Mouse (Mus musculus) C2C12 (cell line): ENCODE results near the gene Pigk.

Experiments used
- CTCF ChIP-seq: IDR thresholded peaks from one replicate; pipeline ENCODE4 v1.5.1; 2011; ENCODE audit not compliant: control insufficient read depth, insufficient read depth, insufficient read length
- MAX ChIP-seq: IDR thresholded peaks from one replicate; pipeline ENCODE4 v1.6.1; 2011; ENCODE audit warnings: mild to moderate bottlenecking, control low read depth
- MYOG ChIP-seq: IDR thresholded peaks from one replicate; pipeline ENCODE4 v1.6.1; 2011; ENCODE audit not compliant: control insufficient read depth, insufficient read length; ENCODE audit errors: extremely low read depth
- USF1 ChIP-seq: IDR thresholded peaks from one replicate; pipeline ENCODE4 v1.6.1; 2011; ENCODE audit warnings: low read depth, mild to moderate bottlenecking, control low read depth, moderate library complexity

- no peak for TF ChIP-seq CTCF
- no peak for TF ChIP-seq USF1
- TF ChIP-seq MAX = no peak
- TF ChIP-seq MYOG = no peak
Observed at GRCm38 (mm10) chr3:152874431-152875355, 160.8 kb downstream of the Pigk start.
